Mouse (Mus musculus) limb, embryonic 15.5 days (tissue): ENCODE measurements around the gene Hoxa4. TPM values are rescaled to one million over a fixed set of nuclear protein-coding genes. Genes with fewer than 3 reads are reported as not detected.
A peak's percentile ranks its signal among the peaks of the same experiment; 100 is the strongest.

Experiments
- ATAC-seq: fragments of 200-750 bp; cut with Nextera tagmentation; 2 replicates; pipeline ENCODE4 v1.8.0; 2017; ENCODE audit warnings: low read depth, moderate TSS enrichment; ENCODE audit not compliant: insufficient number of reproducible peaks, low FRiP score, low TSS enrichment
- H3K27ac ChIP-seq: fragments of 300-500 bp; sonication (generic); 2 replicates; pipeline ENCODE4 v1.5.1; 2015; ENCODE audit warnings: moderate library complexity, mild to moderate bottlenecking, inconsistent platforms
- H3K27me3 ChIP-seq: fragments of 300-500 bp; sonication (generic); 2 replicates; pipeline ENCODE4 v1.6.1; 2015; ENCODE audit warnings: inconsistent platforms
- H3K36me3 ChIP-seq: fragments of 300-500 bp; sonication (generic); 2 replicates; pipeline ENCODE4 v1.6.1; 2015; ENCODE audit warnings: inconsistent platforms
- H3K4me1 ChIP-seq: fragments of 300-500 bp; sonication (generic); 2 replicates; pipeline ENCODE4 v1.6.1; 2015; ENCODE audit warnings: inconsistent platforms
- H3K4me2 ChIP-seq: fragments of 300-500 bp; sonication (generic); 2 replicates; pipeline ENCODE4 v1.6.1; 2015; ENCODE audit warnings: mild to moderate bottlenecking, inconsistent platforms
- H3K4me3 ChIP-seq: fragments of 300-500 bp; sonication (generic); 2 replicates; pipeline ENCODE4 v1.5.1; 2015; ENCODE audit warnings: mild to moderate bottlenecking, inconsistent platforms
- H3K9ac ChIP-seq: fragments of 300-500 bp; sonication (generic); 2 replicates; pipeline ENCODE4 v1.6.1; 2015; ENCODE audit warnings: inconsistent platforms
- H3K9me3 ChIP-seq: fragments of 300-500 bp; sonication (generic); 2 replicates; pipeline ENCODE4 v1.6.1; 2016; ENCODE audit warnings: inconsistent platforms
- WGBS: fragments of 180-500 bp; shearing (Covaris S2); methylation state at CpG from one replicate; pipeline ENCODE4 v1.1.7; 2015; 5-methylcytosine and 5-hydroxymethylcytosine counted together
- polyA plus RNA-seq: library from polyadenylated mRNA; unstranded; fragments of >200 nt; fragmentation: Nextera tagmentation; extraction: Ambion mirVana; gene quantifications from 2 replicates; pipeline ENCODE4 v1.2.1, GENCODE M21; 2015

Hoxa4 gene
- polyA plus RNA-seq, 1 experiment from 2014 or later = 0.52 TPM

DNA sequence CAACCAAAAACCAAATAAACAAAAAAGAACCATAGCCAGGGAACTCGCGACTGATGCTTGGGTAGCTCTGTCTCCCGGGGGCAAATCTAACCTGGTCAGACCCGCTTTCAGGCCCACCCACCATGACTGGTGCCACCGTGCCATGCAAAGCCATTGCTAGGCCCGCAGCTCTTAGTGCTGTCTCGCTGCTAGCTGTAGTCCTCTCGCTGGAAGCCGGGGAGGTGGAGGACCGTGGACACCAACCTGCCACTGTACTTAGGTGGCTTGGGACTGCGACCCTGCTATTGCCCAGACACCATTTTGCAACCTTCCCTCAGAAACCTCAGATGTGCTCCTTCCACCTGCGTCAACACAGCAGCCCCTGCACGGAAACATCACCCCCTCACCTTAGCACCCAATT is 20.4 kb upstream of the Hoxa4 start:
- peak overlapping the region; percentile 55 for H3K4me3 ChIP-seq
- peak overlapping the region; percentile 69 for H3K9ac ChIP-seq
- no peak for ATAC-seq
- peak overlapping the region; percentile 90 for H3K27ac ChIP-seq
- H3K27me3 ChIP-seq = peaks cover 51% of the 10 kb centered on the region
- no peaks in the 10 kb centered on the region for H3K36me3 ChIP-seq
- H3K9me3 ChIP-seq = no peaks in the 10 kb centered on the region
- WGBS = 3% methylated on average over 13 of the region's 13 CpGs
- H3K4me2 ChIP-seq = peak overlapping the region; percentile 69
- peaks cover 63% of the 10 kb centered on the region for H3K4me1 ChIP-seq

DNA sequence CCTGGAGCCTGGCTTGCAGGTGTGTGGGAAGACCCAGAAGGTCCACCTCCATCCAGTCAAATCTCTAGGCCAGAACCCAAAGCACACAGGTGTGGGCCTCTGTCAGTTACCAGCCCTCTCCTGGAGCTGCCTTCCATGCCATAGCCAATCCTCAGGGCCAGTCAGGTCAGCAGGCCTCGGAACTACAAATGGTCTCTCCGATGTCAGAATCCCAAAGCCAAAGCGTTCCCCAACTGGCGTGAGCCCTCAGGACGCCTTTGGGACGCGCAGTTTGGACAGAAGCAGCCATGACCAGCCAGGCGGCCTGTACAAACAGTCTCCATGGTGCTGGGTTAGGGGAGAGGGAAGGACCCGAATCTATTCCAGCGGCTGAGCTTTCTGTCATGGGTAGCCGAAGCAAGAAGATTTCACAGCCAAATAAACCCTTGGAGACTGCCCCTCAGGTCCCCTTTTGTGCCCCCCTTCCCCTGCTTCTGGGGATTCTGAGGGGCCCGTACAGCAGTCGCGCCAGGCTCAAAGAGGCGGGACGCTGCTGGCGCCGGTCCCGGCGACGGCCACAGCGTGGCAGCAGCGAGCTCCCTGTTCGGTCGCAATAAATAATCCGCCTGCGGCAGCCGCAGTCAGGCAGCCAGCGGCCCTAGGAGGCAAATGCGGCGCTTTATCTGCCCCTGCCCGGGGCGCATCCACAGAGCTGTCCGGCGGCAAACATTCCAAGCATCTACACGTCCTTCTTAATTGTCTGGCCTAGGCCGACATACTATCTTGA is 19.8 kb upstream of the Hoxa4 start:
- Histone ChIP-seq H3K36me3 (no peaks in the 10 kb centered on the region), H3K9me3 (no peaks in the 10 kb centered on the region), H3K4me2 (peak overlapping the region; percentile 69), H3K9ac (peak overlapping the region; percentile 69), H3K27me3 (peaks cover 53% of the 10 kb centered on the region), H3K4me3 (peak overlapping the region; percentile 55), H3K27ac (peak overlapping the region; percentile 51; the same call in 1 of the 2 replicates), H3K4me1 (peaks cover 63% of the 10 kb centered on the region)
- WGBS = 2% methylated on average over 37 of the region's 37 CpGs
- peak; percentile 36; the same call in 1 of the 2 replicates for ATAC-seq

DNA sequence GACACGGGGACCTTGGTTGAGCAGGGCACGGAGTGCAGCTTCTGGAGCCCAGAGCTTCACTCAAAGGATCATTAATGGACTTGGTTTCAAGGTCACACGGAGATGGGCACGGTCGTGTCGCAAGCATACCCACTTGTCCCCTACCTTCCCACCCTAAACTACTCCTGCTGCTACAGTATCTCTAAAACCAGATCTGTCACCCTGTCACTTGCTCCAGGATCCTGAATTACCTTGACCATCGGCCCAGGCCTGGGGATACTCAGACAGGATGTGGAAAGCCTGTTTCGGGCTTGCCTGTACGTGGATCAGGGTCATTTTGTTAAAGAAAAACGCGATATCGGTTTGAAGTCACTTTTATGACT is 18.1 kb upstream of the Hoxa4 start:
- 0 out of 2 replicates have a peak overlapping the region, but pooled peaks have one; percentile 8 for H3K9ac ChIP-seq
- no peaks in the 10 kb centered on the region for H3K9me3 ChIP-seq
- peaks cover 62% of the 10 kb centered on the region for H3K4me1 ChIP-seq
- H3K27ac ChIP-seq = no peak overlapping the region
- peaks cover 53% of the 10 kb centered on the region for H3K27me3 ChIP-seq
- no peak for ATAC-seq
- peak overlapping the region; percentile 71 for H3K4me2 ChIP-seq
- H3K36me3 ChIP-seq = peaks cover 5% of the 10 kb centered on the region; the same call in 1 of the 2 replicates
- 32% methylated on average over 12 of the region's 12 CpGs for WGBS
- peak overlapping the region; percentile 39 for H3K4me3 ChIP-seq

DNA sequence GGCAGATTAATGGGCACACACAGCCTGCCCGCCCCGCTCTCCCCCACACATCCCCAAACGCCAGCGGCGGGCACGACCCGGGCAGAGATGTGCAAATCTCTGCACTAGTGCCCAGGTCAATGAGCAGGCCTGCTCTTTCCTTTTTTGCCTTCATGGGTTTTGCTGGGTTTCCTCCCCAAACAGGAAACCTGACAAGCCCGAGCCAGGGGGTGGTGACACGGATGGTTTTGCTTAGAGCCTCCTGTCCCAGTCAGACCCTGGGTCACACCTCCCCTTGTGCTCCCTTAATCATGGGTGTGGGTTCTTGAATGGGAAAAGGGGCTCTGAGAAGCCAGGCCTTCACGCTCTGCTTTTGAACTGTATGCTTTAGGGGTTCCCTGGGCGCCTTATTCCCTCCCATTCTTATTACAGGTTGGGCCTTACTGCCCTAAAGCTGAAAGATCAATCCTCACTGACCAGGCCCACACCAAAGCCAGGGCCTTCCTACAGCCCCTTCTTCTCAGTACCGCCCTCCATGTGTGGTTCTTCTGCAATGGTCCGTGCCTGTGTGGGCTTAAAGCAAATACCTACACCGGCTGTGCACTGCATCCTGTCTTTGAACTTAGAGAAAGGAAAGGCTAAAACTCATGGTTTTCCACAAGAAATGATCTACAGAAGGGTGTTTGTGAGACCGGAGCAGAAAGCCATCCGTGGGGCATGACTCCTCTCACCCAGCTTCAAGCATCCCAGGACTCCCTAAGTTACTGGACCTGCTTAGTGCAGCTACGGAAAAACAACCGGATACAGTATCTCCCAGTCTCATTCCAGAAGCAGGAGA is 17.5 kb upstream of the Hoxa4 start:
- H3K27ac ChIP-seq = peak overlapping the region; percentile 17; the same call in 1 of the 2 replicates
- peak overlapping the region; percentile 71 for H3K4me2 ChIP-seq
- peak overlapping the region; percentile 39 for H3K4me3 ChIP-seq
- WGBS = 28% methylated on average over 18 of the region's 18 CpGs
- ATAC-seq = no peak
- no peaks in the 10 kb centered on the region for H3K9me3 ChIP-seq
- H3K27me3 ChIP-seq = peaks cover 53% of the 10 kb centered on the region
- peaks cover 68% of the 10 kb centered on the region for H3K4me1 ChIP-seq
- H3K36me3 ChIP-seq = peaks cover 5% of the 10 kb centered on the region; the same call in 1 of the 2 replicates
- H3K9ac ChIP-seq = 0 out of 2 replicates have a peak overlapping the region, but pooled peaks have one; percentile 8

DNA sequence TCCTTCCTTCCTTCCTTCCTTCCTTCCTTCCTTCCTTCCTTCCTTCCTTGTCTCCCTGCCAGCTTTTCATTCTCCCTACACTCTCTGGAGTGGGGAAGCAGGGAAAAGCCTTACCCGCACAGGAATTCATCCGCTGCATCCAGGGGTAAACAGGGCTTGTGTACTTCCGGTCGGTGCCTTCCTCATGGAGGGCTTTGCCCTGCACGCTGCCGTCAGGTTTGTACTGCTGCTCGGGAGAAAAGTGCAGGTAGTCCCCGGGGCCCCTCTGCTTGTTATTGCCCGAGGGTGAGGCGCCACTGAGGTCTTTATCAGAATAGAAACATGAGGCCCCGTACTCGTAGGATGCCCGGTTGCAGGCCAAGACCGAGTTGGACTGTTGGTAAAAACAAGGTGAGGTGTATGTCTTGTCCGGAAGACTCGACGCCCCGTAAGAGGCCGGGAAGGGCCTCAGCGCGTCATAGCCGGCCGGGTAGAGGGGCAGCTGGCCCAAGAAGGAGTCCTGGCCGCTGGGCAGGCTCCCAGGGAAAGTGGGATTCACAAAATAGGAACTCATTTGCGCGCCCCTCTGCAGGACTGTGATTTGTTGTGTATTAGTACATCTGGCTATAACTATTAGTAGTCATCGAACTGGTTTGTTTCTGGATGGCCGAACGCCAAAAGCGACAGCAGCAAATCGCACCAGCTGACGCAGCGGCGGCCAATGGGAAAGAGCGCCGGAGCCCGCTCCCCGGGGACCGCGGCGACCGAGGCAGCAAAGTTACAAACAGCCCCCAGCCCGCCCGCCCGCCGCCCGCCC is 16.7 kb upstream of the Hoxa4 start, which contains the start of gene Hoxa6:
Hoxa6 (minus strand) TSS at position 651 of the 796 bp plus-strand sequence.
- Histone ChIP-seq H3K4me3 (peak within 1 kb of the TSS; percentile 39), H3K27ac (peak within 1 kb of the TSS; percentile 17; the same call in 1 of the 2 replicates), H3K27me3 (peaks cover 57% of the 10 kb centered on the region), H3K4me1 (peaks cover 74% of the 10 kb centered on the region), H3K4me2 (peak within 1 kb of the TSS; percentile 71), H3K9me3 (no peaks in the 10 kb centered on the region), H3K9ac (0 out of 2 replicates have a peak within 1 kb of the TSS, but pooled peaks have one; percentile 8), H3K36me3 (peaks cover 5% of the 10 kb centered on the region; the same call in 1 of the 2 replicates)
- WGBS = 8% methylated on average over 45 of the region's 47 CpGs
- ATAC-seq = no peak

DNA sequence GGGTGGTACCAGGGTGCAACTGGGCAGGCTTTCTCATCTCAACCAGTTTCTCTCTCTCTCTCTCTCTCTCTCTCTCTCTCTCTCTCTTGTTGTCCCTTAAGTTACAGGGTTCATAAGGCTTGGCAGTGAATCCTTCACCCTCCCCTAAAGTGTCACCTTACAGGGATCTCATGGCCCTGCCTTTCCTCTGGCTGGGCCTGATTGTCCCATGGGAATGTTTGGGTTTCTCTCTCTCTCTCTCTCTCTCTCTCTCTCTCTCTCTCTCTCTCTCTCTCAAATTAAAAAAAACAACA is 16.1 kb upstream of the Hoxa4 start:
- no peak overlapping the region for H3K4me2 ChIP-seq
- ATAC-seq = no peak
- peaks cover 72% of the 10 kb centered on the region for H3K4me1 ChIP-seq
- H3K27ac ChIP-seq = no peak overlapping the region
- H3K27me3 ChIP-seq = peaks cover 61% of the 10 kb centered on the region
- peaks cover 5% of the 10 kb centered on the region; the same call in 1 of the 2 replicates for H3K36me3 ChIP-seq
- no peaks in the 10 kb centered on the region for H3K9me3 ChIP-seq
- H3K4me3 ChIP-seq = no peak overlapping the region
- H3K9ac ChIP-seq = no peak overlapping the region

DNA sequence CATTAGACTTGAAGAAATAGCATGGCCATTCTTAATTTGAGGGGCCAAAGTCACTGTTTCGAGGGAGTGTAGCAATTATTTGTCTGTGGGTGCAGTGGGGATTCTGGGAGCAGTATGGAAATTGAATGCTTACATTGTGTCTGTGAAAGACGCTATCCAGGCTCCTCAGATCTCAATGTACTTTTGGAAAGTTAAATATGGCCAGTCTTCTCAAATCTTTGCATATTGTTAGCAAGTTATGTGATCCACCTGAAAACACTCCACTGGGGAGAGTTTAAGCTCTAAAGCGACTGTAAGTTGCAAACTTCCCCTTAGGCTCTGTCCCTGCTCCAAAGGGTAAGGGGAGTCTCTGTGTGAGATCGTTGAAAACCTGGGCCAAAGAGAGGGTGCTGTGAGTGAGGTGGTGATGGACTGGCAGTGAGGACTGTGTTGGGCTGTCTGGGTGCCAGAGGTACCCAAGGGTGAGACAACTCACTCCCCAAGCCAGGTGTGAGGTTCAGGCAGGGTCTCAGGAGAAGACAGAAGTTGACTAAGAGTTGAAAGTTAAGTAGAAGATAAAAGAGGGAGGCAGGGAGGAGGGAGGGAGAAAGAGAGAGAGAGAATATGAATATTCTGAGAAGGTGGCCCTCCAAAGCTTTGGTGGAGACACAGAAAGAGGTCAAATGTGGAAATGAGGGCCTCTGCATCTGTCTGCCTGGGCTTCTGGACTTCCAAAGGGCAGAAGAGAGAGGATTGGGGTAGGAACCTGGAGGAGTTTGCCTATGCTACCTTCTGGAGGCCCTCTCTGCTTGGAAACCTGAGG is 15.5 kb upstream of the Hoxa4 start:
- peaks cover 68% of the 10 kb centered on the region for H3K4me1 ChIP-seq

DNA sequence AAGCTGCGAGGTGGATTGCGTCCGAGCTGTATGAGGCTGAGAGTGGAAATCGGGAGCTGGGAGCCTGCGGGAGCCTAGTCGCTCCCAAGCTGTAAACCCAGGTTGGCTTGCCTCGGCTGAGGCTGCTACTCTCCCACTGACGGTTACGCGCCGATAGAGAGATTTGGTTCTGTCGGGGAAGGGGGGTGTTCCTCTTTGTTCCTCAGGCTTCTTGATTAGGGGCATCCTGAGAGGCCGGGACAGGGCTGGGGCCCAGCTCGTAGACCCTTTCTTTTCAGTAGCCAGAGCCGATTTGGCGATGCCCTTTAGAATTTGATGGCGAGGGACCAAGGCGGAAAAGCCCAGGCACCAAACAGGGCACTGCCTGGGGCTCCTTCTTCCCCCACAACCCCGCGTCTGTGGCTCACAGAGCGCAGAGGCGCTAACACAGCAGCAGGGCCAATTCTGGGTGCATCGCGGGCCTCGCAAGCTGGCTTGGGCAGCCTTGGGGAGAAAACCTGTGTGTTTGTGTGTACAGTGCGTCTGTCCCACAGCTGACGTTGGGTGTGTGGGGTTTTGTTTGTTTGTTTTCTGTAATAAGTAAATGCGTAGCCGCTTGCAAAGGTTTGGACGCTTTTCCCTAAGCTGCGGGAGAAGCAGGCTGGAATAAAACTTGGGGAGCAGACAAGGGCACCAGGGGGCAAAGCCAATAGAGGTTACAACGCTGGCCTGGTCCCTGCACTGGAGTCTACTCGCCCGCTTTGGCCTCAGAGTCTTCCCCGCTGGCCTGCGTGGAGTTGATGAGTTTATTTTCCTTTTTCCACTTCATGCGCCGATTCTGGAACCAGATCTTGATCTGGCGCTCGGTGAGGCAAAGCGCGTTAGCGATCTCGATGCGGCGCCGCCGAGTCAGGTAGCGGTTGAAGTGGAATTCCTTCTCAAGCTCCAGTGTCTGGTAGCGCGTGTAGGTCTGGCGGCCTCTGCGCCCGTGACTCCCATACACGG is 14.4 kb upstream of the Hoxa4 start:
- no peak overlapping the region for H3K4me3 ChIP-seq
- peak overlapping the region; percentile 8; the same call in 1 of the 2 replicates for H3K4me2 ChIP-seq
- no peaks in the 10 kb centered on the region for H3K9me3 ChIP-seq
- peaks cover 57% of the 10 kb centered on the region for H3K4me1 ChIP-seq
- no peak overlapping the region for H3K9ac ChIP-seq
- H3K27me3 ChIP-seq = peaks cover 68% of the 10 kb centered on the region
- H3K36me3 ChIP-seq = peaks cover 8% of the 10 kb centered on the region; the same call in 1 of the 2 replicates
- no peak overlapping the region for H3K27ac ChIP-seq
- no peak for ATAC-seq
- 39% methylated on average over 55 of the region's 55 CpGs for WGBS

More for the DNA sequence above, 15.5 kb upstream of the Hoxa4 start:
- no peak for ATAC-seq
- Histone ChIP-seq H3K36me3 (peaks cover 8% of the 10 kb centered on the region; the same call in 1 of the 2 replicates), H3K4me3 (no peak overlapping the region), H3K4me2 (no peak overlapping the region), H3K27me3 (peaks cover 65% of the 10 kb centered on the region), H3K9ac (no peak overlapping the region), H3K27ac (no peak overlapping the region), H3K9me3 (no peaks in the 10 kb centered on the region)
- 44% methylated on average over 4 of the region's 4 CpGs for WGBS

DNA sequence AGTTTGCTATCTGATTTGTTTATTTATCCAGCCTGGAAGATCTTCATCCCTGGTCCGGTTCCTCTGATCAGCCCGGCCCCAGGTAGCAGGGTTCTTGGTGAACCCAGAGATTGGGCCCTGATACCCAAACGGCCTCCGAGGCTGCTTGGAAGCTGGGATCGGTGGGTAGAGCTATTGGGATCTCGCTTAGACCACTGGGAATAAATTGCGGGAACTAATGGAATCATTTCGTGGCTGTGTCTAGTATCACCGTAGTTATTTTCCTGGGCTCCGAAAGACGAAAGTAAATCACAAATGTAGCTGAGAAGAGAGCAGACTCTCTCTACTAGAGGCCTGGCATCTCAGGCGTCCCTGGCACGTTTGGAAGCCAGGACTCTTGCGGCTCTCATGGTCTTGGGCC is 13.7 kb upstream of the Hoxa4 start:
- Histone ChIP-seq H3K9me3 (no peaks in the 10 kb centered on the region), H3K27ac (no peak overlapping the region), H3K4me2 (peak overlapping the region; percentile 8; the same call in 1 of the 2 replicates), H3K36me3 (peaks cover 8% of the 10 kb centered on the region; the same call in 1 of the 2 replicates), H3K9ac (no peak overlapping the region), H3K4me1 (peaks cover 56% of the 10 kb centered on the region), H3K27me3 (peaks cover 73% of the 10 kb centered on the region), H3K4me3 (no peak overlapping the region)
- 47% methylated on average over 14 of the region's 14 CpGs for WGBS
- ATAC-seq = no peak
